Mouse (Mus musculus): ENCODE data around the gene Hs6st1. TPM values are rescaled to one million over a fixed set of nuclear protein-coding genes. Genes with fewer than 3 reads are reported as not detected.
A peak's percentile ranks its signal among the peaks of the same experiment; 100 is the strongest.

Hs6st1 gene
- polyA plus RNA-seq, 1 experiment from 2014 or later = 4.8 TPM

DNA sequence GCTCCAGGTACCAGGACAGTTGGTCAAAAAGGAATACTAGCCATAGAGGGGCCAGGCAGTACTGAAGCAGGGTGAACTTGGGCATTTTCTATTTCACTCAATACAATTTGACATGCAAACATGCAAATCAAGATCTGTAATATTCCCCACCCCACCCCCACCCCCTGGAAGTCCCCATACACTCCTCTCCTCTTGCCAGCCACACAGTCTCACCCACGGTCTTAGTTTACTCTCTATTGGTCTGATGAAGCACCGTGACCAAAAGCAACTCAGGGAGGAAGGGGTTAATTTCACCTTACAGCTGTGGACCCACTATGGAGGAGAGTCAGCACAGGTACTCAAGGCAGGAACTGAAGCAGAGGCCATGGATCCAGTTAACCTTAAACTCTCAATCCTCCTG lies 14.6 kb upstream of the Hs6st1 start:
- Histone ChIP-seq H3K27ac (ENCODE audit: low read length) (no peak overlapping the region), H3K27me3 (ENCODE audit: control insufficient read depth, insufficient read depth, low read length) (no peaks in the 10 kb centered on the region), H3K9ac (ENCODE audit: low read length) (no peak overlapping the region), H3K36me3 (ENCODE audit: control insufficient read depth, insufficient read depth, low read length) (no peaks in the 10 kb centered on the region), H3K4me3 (replicated peaks; ENCODE audit: low read length) (no peak overlapping the region), H3K4me1 (ENCODE audit: control insufficient read depth, insufficient read depth, low read length) (no peaks in the 10 kb centered on the region), H3K9me3 (replicated peaks; ENCODE audit: control insufficient read depth, low read length) (no peaks in the 10 kb centered on the region), H3K4me2 (ENCODE audit: low read depth, low read length) (no peak overlapping the region)
- 93% methylated on average over 2 of the region's 2 CpGs for WGBS
- ATAC-seq (ENCODE audit: insufficient read depth, low FRiP score) = no peak

- Histone ChIP-seq H3K27ac (ENCODE audit: low read length) (no peak overlapping the region), H3K9me3 (replicated peaks; ENCODE audit: control insufficient read depth, low read length) (no peaks in the 10 kb centered on the region), H3K4me3 (replicated peaks; ENCODE audit: low read length) (no peak overlapping the region), H3K9ac (ENCODE audit: low read length) (no peak overlapping the region), H3K4me2 (ENCODE audit: low read depth, low read length) (no peak overlapping the region), H3K4me1 (ENCODE audit: control insufficient read depth, insufficient read depth, low read length) (no peaks in the 10 kb centered on the region), H3K27me3 (ENCODE audit: control insufficient read depth, insufficient read depth, low read length) (no peaks in the 10 kb centered on the region), H3K36me3 (ENCODE audit: control insufficient read depth, insufficient read depth, low read length) (no peaks in the 10 kb centered on the region)
- ATAC-seq (ENCODE audit: insufficient read depth, low FRiP score) = no peak
- 73% methylated on average over 9 of the region's 9 CpGs for WGBS
Observed at GRCm38 (mm10) chr1:36054182-36054966, 13.8 kb upstream of the Hs6st1 start.

DNA sequence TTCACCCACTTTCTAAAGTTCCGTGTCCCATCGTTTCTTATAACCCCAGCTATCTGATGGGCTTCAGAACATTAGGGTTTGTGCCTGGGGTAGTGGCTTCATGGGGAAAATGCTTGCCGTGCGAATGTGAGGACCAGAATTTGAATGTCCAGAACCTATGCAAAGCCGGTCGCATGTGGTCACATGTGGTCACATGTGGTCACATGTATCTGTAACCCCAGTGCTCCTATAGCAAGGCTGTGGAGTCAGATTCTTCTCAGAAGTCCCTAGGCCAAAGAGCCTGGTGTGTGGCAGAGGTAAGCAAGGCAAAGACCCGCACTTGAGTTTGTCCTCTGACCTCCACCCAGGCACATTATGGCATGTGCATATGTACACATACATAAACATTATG lies 13.2 kb upstream of the Hs6st1 start:
- Histone ChIP-seq H3K4me3 (replicated peaks; ENCODE audit: low read length) (no peak overlapping the region), H3K36me3 (ENCODE audit: control insufficient read depth, insufficient read depth, low read length) (no peaks in the 10 kb centered on the region), H3K27ac (ENCODE audit: low read length) (no peak overlapping the region), H3K9ac (ENCODE audit: low read length) (no peak overlapping the region), H3K4me2 (ENCODE audit: low read depth, low read length) (no peak overlapping the region), H3K9me3 (replicated peaks; ENCODE audit: control insufficient read depth, low read length) (no peaks in the 10 kb centered on the region), H3K4me1 (ENCODE audit: control insufficient read depth, insufficient read depth, low read length) (no peaks in the 10 kb centered on the region), H3K27me3 (ENCODE audit: control insufficient read depth, insufficient read depth, low read length) (no peaks in the 10 kb centered on the region)
- no peak for ATAC-seq (ENCODE audit: insufficient read depth, low FRiP score)
- WGBS = 91% methylated on average over 7 of the region's 7 CpGs

DNA sequence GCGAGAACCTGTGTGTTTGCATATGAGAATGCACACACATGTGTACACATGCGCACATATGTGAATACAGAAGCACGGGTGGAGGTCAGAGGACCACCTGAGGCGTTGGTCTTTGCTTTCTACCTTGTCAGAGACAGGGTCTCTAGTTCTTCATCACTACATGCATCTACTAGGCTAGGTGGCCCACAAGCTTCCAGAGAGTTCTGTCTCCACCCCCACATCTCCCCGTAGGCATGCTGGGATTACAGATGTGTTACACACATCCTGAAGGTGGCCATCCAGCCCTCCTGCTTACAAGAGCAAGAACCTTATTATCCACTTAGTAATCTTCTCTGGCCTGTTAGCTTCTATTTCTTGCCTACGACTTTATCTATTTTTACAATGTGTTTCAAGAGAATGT lies 8.8 kb upstream of the Hs6st1 start:
- Histone ChIP-seq H3K9me3 (replicated peaks; ENCODE audit: control insufficient read depth, low read length) (no peaks in the 10 kb centered on the region), H3K4me2 (ENCODE audit: low read depth, low read length) (no peak overlapping the region), H3K27me3 (ENCODE audit: control insufficient read depth, insufficient read depth, low read length) (no peaks in the 10 kb centered on the region), H3K4me1 (ENCODE audit: control insufficient read depth, insufficient read depth, low read length) (peaks cover 11% of the 10 kb centered on the region; the same call in 1 of the 2 replicates), H3K4me3 (replicated peaks; ENCODE audit: low read length) (no peak overlapping the region), H3K9ac (ENCODE audit: low read length) (no peak overlapping the region), H3K27ac (ENCODE audit: low read length) (peak overlapping the region; percentile 70), H3K36me3 (ENCODE audit: control insufficient read depth, insufficient read depth, low read length) (no peaks in the 10 kb centered on the region)
- ATAC-seq (ENCODE audit: insufficient read depth, low FRiP score) = no peak
- WGBS = 79% methylated on average over 6 of the region's 6 CpGs

- H3K4me1 ChIP-seq (ENCODE audit: control insufficient read depth, insufficient read depth, low read length) = peaks cover 16% of the 10 kb centered on the region; the same call in 1 of the 2 replicates
- no peaks in the 10 kb centered on the region for H3K9me3 ChIP-seq (replicated peaks; ENCODE audit: control insufficient read depth, low read length)
- ATAC-seq (ENCODE audit: insufficient read depth, low FRiP score) = peak; percentile 48
- WGBS = 42% methylated on average over 13 of the region's 13 CpGs
- peak overlapping the region; percentile 78 for H3K27ac ChIP-seq (ENCODE audit: low read length)
- no peaks in the 10 kb centered on the region for H3K36me3 ChIP-seq (ENCODE audit: control insufficient read depth, insufficient read depth, low read length)
- H3K9ac ChIP-seq (ENCODE audit: low read length) = no peak overlapping the region
- H3K4me3 ChIP-seq (replicated peaks; ENCODE audit: low read length) = no peak overlapping the region
- no peaks in the 10 kb centered on the region for H3K27me3 ChIP-seq (ENCODE audit: control insufficient read depth, insufficient read depth, low read length)
- no peak overlapping the region for H3K4me2 ChIP-seq (ENCODE audit: low read depth, low read length)
Observed at GRCm38 (mm10) chr1:36059959-36060953, 7.9 kb upstream of the Hs6st1 start.

- Histone ChIP-seq H3K9me3 (replicated peaks; ENCODE audit: control insufficient read depth, low read length) (no peaks in the 10 kb centered on the region), H3K4me1 (ENCODE audit: control insufficient read depth, insufficient read depth, low read length) (peaks cover 19% of the 10 kb centered on the region; the same call in 1 of the 2 replicates), H3K27ac (ENCODE audit: low read length) (peak overlapping the region; percentile 78), H3K4me3 (replicated peaks; ENCODE audit: low read length) (no peak overlapping the region), H3K4me2 (ENCODE audit: low read depth, low read length) (no peak overlapping the region), H3K36me3 (ENCODE audit: control insufficient read depth, insufficient read depth, low read length) (no peaks in the 10 kb centered on the region), H3K9ac (ENCODE audit: low read length) (no peak overlapping the region), H3K27me3 (ENCODE audit: control insufficient read depth, insufficient read depth, low read length) (no peaks in the 10 kb centered on the region)
- no peak for ATAC-seq (ENCODE audit: insufficient read depth, low FRiP score)
- WGBS = 83% methylated on average over 11 of the region's 11 CpGs
Observed at GRCm38 (mm10) chr1:36061211-36061915, 6.8 kb upstream of the Hs6st1 start.

DNA sequence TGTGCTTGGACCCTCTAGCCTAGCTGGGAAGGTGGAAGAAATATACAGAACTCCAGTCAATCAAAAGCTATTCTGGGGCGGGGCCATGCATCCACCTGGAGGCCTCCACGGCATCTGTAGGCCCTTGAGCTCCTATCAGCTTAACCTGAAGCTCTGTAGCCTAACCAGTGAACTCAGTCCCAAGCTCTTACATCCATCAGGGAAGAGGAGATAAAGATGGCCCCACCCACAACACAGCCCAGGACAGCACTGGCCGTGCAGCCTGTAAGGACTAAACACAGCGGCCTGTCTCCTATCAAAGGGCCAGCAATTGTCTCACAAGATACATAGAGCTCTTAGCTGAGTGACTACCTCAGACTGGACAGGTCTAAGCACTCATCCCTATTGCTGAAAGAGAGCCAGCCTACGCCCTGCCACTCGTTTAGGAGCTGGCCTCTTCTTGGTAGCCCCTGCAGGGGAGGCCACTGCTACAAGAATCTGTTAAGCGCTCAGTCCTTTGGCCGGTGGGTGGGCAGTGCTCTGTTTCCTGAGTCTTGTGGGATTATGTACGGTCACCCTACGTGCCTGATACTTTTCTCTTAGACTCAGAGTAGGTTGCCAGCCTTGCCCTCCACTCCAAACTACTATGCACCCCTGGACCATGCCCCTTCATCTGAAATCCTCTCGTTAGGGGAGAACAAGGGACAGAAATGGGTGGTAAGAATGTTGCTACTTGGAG lies 6.0 kb upstream of the Hs6st1 start:
- no peak for ATAC-seq (ENCODE audit: insufficient read depth, low FRiP score)
- no peaks in the 10 kb centered on the region for H3K27me3 ChIP-seq (ENCODE audit: control insufficient read depth, insufficient read depth, low read length)

DNA sequence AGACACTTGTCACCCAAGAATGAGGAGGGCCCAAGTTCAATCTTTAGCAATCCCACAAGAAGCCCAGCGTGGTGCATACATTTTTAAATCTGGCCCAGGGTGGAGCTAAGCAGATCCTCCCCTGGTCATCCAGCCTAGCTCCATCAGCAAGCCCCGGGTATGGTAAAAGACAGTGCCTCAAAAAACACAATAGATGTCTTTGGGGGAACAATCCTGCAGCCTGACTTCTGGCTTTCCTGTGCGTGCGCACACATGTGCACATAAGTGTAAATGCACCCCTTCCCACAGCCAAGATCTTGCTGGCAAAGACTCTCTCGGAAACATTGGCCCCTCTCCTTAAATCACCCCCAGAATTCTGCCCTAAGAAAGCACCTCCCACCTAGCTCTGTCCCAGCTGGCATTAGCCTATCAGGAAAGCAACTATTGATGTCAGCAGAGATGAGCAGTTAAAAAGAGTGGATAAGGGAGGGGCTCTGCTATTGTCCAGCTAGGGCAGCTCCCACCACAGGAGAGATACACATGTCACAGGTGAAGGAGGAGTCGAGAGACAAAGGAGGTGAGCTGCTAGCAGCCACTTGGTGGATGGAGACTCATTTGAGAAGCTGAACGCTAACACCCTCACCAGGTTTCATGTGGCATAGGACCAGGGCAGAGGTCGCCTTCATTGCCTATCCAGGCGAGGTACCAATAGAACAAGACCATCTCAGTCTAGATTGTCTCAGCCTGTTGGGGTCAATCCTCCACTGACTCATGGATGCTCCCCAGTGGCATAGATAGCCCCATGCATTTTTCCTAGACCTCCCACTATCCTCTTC lies 5.2 kb upstream of the Hs6st1 start:
- H3K9ac ChIP-seq (ENCODE audit: low read length) = no peak overlapping the region
- WGBS = 82% methylated on average over 9 of the region's 9 CpGs
- H3K27me3 ChIP-seq (ENCODE audit: control insufficient read depth, insufficient read depth, low read length) = no peaks in the 10 kb centered on the region
- H3K4me1 ChIP-seq (ENCODE audit: control insufficient read depth, insufficient read depth, low read length) = peaks cover 25% of the 10 kb centered on the region
- ATAC-seq (ENCODE audit: insufficient read depth, low FRiP score) = no peak
- no peak overlapping the region for H3K27ac ChIP-seq (ENCODE audit: low read length)
- H3K9me3 ChIP-seq (replicated peaks; ENCODE audit: control insufficient read depth, low read length) = no peaks in the 10 kb centered on the region
- H3K4me3 ChIP-seq (replicated peaks; ENCODE audit: low read length) = no peak overlapping the region
- H3K36me3 ChIP-seq (ENCODE audit: control insufficient read depth, insufficient read depth, low read length) = no peaks in the 10 kb centered on the region
- H3K4me2 ChIP-seq (ENCODE audit: low read depth, low read length) = no peak overlapping the region

More for the DNA sequence above, 6.0 kb upstream of the Hs6st1 start:
- Histone ChIP-seq H3K4me3 (replicated peaks; ENCODE audit: low read length) (no peak overlapping the region), H3K9me3 (replicated peaks; ENCODE audit: control insufficient read depth, low read length) (no peaks in the 10 kb centered on the region), H3K9ac (ENCODE audit: low read length) (no peak overlapping the region), H3K36me3 (ENCODE audit: control insufficient read depth, insufficient read depth, low read length) (no peaks in the 10 kb centered on the region), H3K4me1 (ENCODE audit: control insufficient read depth, insufficient read depth, low read length) (peaks cover 19% of the 10 kb centered on the region; the same call in 1 of the 2 replicates), H3K4me2 (ENCODE audit: low read depth, low read length) (no peak overlapping the region), H3K27ac (ENCODE audit: low read length) (no peak overlapping the region)
- WGBS = 79% methylated on average over 11 of the region's 11 CpGs

All from stomach, embryonic 16.5 days (tissue).